In genomic region chr9:120854351-120854750, GRCm38 (mm10) we compare ENCODE assay signal across 16 mouse cellular contexts.
DNase-seq lines count a peak whose midpoint lies in the region; ATAC-seq and TF ChIP-seq lines count a peak whose summit lies in the region.
"Had no signal": no experiment of that assay in that cellular context is flagged by ENCODE, and none has a peak within 500 bp of the region (broad histone marks: within the 10 kb centered on the region; RNA-seq: fewer than 3 reads in every experiment).

No protein-coding gene starts in this region.

- no peaks in the 10 kb centered on the region for H3K27me3 ChIP-seq in hindbrain, embryonic 10.5 days (ENCODE audit: insufficient read depth, poor library complexity, severe bottlenecking)
- H3K27me3 ChIP-seq in hindbrain, embryonic 14.5 days (ENCODE audit: control insufficient read depth, insufficient read depth, low read length) = no peaks in the 10 kb centered on the region
- H3K27me3 ChIP-seq in ES-Bruce4 (ENCODE audit: control insufficient read depth, insufficient read depth, low read length, poor library complexity, severe bottlenecking) = no peaks in the 10 kb centered on the region
- H3K27me3 ChIP-seq in heart, postnatal 0 days (ENCODE audit: control insufficient read depth, insufficient read depth, low read length) = no peaks in the 10 kb centered on the region
- H3K27me3 ChIP-seq: lung, embryonic 15.5 days; neural tube, embryonic 12.5 days; stomach, embryonic 15.5 days had no signal

- H3K36me3 ChIP-seq in hindbrain, embryonic 10.5 days = no peaks in the 10 kb centered on the region
- no peaks in the 10 kb centered on the region for H3K36me3 ChIP-seq in hindbrain, embryonic 14.5 days (replicated peaks; ENCODE audit: control insufficient read depth, insufficient read depth)
- H3K36me3 ChIP-seq in ES-Bruce4 (ENCODE audit: control insufficient read depth, insufficient read depth, low read length, poor library complexity, severe bottlenecking) = no peaks in the 10 kb centered on the region
- H3K36me3 ChIP-seq in heart, postnatal 0 days (replicated peaks; ENCODE audit: control insufficient read depth, insufficient read depth, low read length) = no peaks in the 10 kb centered on the region
- H3K36me3 ChIP-seq: forebrain, embryonic 10.5 days; lung, embryonic 15.5 days; neural tube, embryonic 12.5 days; stomach, embryonic 15.5 days had no signal

- TF ChIP-seq EP300 in ES-Bruce4 (IDR thresholded peaks at IDR 0.05; ENCODE audit: insufficient read depth, low read depth, low read length) = peak; percentile 77; the same call in 1 of the 2 replicates
- TF ChIP-seq EP300 in heart, postnatal 0 days (IDR thresholded peaks at IDR 0.05; ENCODE audit: low read depth) = no peak

- peak overlapping the region; percentile 56; the same call in 1 of the 2 replicates for H3K27ac ChIP-seq in hindbrain, embryonic 10.5 days
- no peak overlapping the region for H3K27ac ChIP-seq in hindbrain, embryonic 14.5 days
- H3K27ac ChIP-seq in ES-Bruce4 (ENCODE audit: insufficient read depth, low read length) = no peak overlapping the region
- peak overlapping the region; percentile 32; the same call in 1 of the 2 replicates for H3K27ac ChIP-seq in heart, postnatal 0 days (ENCODE audit: low read depth)
- H3K27ac ChIP-seq: forebrain, embryonic 10.5 days; lung, embryonic 15.5 days; neural tube, embryonic 12.5 days; stomach, embryonic 15.5 days had no signal

- H3K4me1 ChIP-seq in hindbrain, embryonic 10.5 days (replicated peaks) = peaks cover 24% of the 10 kb centered on the region
- H3K4me1 ChIP-seq in hindbrain, embryonic 14.5 days (replicated peaks; ENCODE audit: control insufficient read depth, insufficient read depth, low read length) = 0 out of 2 replicates have a peak, but pooled peaks cover 6% of the 10 kb centered on the region
- H3K4me1 ChIP-seq in ES-Bruce4 (ENCODE audit: control insufficient read depth, insufficient read depth, low read length) = no peaks in the 10 kb centered on the region
- H3K4me1 ChIP-seq in heart, postnatal 0 days (ENCODE audit: control insufficient read depth, insufficient read depth) = peaks cover 20% of the 10 kb centered on the region

- DNase-seq in hindbrain, embryonic 10.5 days (ENCODE audit: low spot score) = no peak
- no peak for DNase-seq in hindbrain, embryonic 14.5 days (ENCODE audit: low spot score)
- DNase-seq in R1 (ENCODE audit: low read depth, low spot score) = peak; percentile 41
- DNase-seq in heart, postnatal 0 days (ENCODE audit: low spot score) = no peak
- no peak for DNase-seq in right cerebral cortex, adult 18-20 months
- DNase-seq in cerebellum, postnatal 4 days (ENCODE audit: low spot score in 2 of 2) = no peak
- DNase-seq: adrenal gland, postnatal 36 days; cerebellum, postnatal 25 days; kidney, postnatal 25 days; thymus, postnatal 25 days had no signal

- H3K4me3 ChIP-seq in hindbrain, embryonic 10.5 days = no peak overlapping the region
- H3K4me3 ChIP-seq in hindbrain, embryonic 14.5 days (replicated peaks; ENCODE audit: low read length) = no peak overlapping the region
- H3K4me3 ChIP-seq in ES-Bruce4 (ENCODE audit: low read depth, low read length) = no peak overlapping the region
- no peak overlapping the region for H3K4me3 ChIP-seq in heart, postnatal 0 days (ENCODE audit: low read depth, low read length)
- H3K4me3 ChIP-seq: forebrain, embryonic 10.5 days; lung, embryonic 15.5 days; neural tube, embryonic 12.5 days; stomach, embryonic 15.5 days had no signal

- no peak for TF ChIP-seq POLR2A in ES-Bruce4 (IDR thresholded peaks at IDR 0.05; ENCODE audit: insufficient read depth, low read length)

- no peaks in the 10 kb centered on the region for H3K9me3 ChIP-seq in hindbrain, embryonic 10.5 days
- no peaks in the 10 kb centered on the region for H3K9me3 ChIP-seq in hindbrain, embryonic 14.5 days (ENCODE audit: control insufficient read depth, low read length)
- no peaks in the 10 kb centered on the region for H3K9me3 ChIP-seq in ES-Bruce4 (replicated peaks; ENCODE audit: control insufficient read depth, insufficient read depth, low read length, poor library complexity, severe bottlenecking)
- H3K9me3 ChIP-seq in heart, postnatal 0 days (replicated peaks; ENCODE audit: control insufficient read depth, low read length) = no peaks in the 10 kb centered on the region
- H3K9me3 ChIP-seq: forebrain, embryonic 10.5 days; lung, embryonic 15.5 days; neural tube, embryonic 12.5 days; stomach, embryonic 15.5 days had no signal

- no peak overlapping the region for H3K4me2 ChIP-seq in hindbrain, embryonic 14.5 days (replicated peaks)
- no peak overlapping the region for H3K4me2 ChIP-seq in heart, postnatal 0 days (ENCODE audit: low read depth, low read length)
- H3K4me2 ChIP-seq: lung, embryonic 15.5 days; neural tube, embryonic 12.5 days; stomach, embryonic 15.5 days had no signal

- no peak for TF ChIP-seq CTCF in ES-Bruce4 (IDR thresholded peaks at IDR 0.05; ENCODE audit: low read depth, low read length)
- TF ChIP-seq CTCF in heart, postnatal 0 days (IDR thresholded peaks at IDR 0.05; ENCODE audit: low read depth) = no peak

- WGBS in hindbrain, embryonic 10.5 days = 64% methylated on average over 7 of the region's 7 CpGs
- WGBS in hindbrain, embryonic 14.5 days = 58% methylated on average over 7 of the region's 7 CpGs
- WGBS in heart, postnatal 0 days = 62% methylated on average over 7 of the region's 7 CpGs

- no peak for ATAC-seq in hindbrain, embryonic 14.5 days (ENCODE audit: low FRiP score)
- no peak for ATAC-seq in heart, postnatal 0 days (ENCODE audit: insufficient read depth, low read depth)
- ATAC-seq: intestine, postnatal 0 days had no signal

- no peak overlapping the region for H3K9ac ChIP-seq in hindbrain, embryonic 14.5 days
- H3K9ac ChIP-seq in ES-Bruce4 (ENCODE audit: low read depth, poor library complexity, severe bottlenecking) = no peak overlapping the region
- no peak overlapping the region for H3K9ac ChIP-seq in heart, postnatal 0 days (replicated peaks; ENCODE audit: low read depth, low read length)
- H3K9ac ChIP-seq: lung, embryonic 15.5 days; neural tube, embryonic 12.5 days; stomach, embryonic 15.5 days had no signal

Comparison
In these comparisons a context has a peak if more than half of its experiments do, and no peak if none do; other contexts are left out.
1. H3K27ac ChIP-seq: peak in hindbrain, embryonic 10.5 days (single experiment) and heart, postnatal 0 days (single experiment); none in hindbrain, embryonic 14.5 days (single experiment) and ES-Bruce4 (single experiment).